Mouse (Mus musculus) midbrain, embryonic 12.5 days (tissue): ENCODE data around the gene Smr2. TPM values are rescaled to one million over a fixed set of nuclear protein-coding genes. Genes with fewer than 3 reads are reported as not detected.
"Not testable (repeated sequence)": the region's sequence is repeated elsewhere in the genome, so short reads cannot be mapped to it uniquely, and the experiment has no call there.

Experiments
- ATAC-seq: fragments of 200-750 bp; cut with Nextera tagmentation; 2 replicates; pipeline ENCODE4 v1.8.0; 2017; ENCODE audit warnings: low read depth, moderate TSS enrichment, moderate library complexity; ENCODE audit not compliant: low FRiP score
- H3K27ac ChIP-seq: fragments of 300-500 bp; sonication (generic); replicated peaks from 2 replicates; pipeline ENCODE4 v1.5.1; 2016; ENCODE audit warnings: mild to moderate bottlenecking
- H3K27me3 ChIP-seq: fragments of 300-500 bp; sonication (generic); 2 replicates; pipeline ENCODE4 v1.6.1; 2016; ENCODE audit warnings: mild to moderate bottlenecking
- H3K36me3 ChIP-seq: fragments of 300-500 bp; sonication (generic); 2 replicates; pipeline ENCODE4 v1.6.1; 2016
- H3K4me1 ChIP-seq: fragments of 300-500 bp; sonication (generic); 2 replicates; pipeline ENCODE4 v1.6.1; 2016
- H3K4me2 ChIP-seq: fragments of 300-500 bp; sonication (generic); replicated peaks from 2 replicates; pipeline ENCODE4 v1.6.1; 2016; ENCODE audit warnings: mild to moderate bottlenecking, moderate library complexity
- H3K4me3 ChIP-seq: fragments of 300-500 bp; sonication (generic); 2 replicates; pipeline ENCODE4 v1.5.1; 2016; ENCODE audit warnings: mild to moderate bottlenecking
- H3K9ac ChIP-seq: fragments of 300-500 bp; sonication (generic); replicated peaks from 2 replicates; pipeline ENCODE4 v1.6.1; 2016; ENCODE audit warnings: mild to moderate bottlenecking, moderate library complexity
- H3K9me3 ChIP-seq: fragments of 300-500 bp; sonication (generic); 2 replicates; pipeline ENCODE4 v1.6.1; 2016; ENCODE audit warnings: mild to moderate bottlenecking
- WGBS: fragments of 180-500 bp; shearing (Covaris S2); methylation state at CpG from one replicate; pipeline ENCODE4 v1.1.7; 2016; 5-methylcytosine and 5-hydroxymethylcytosine counted together
- polyA plus RNA-seq: library from polyadenylated mRNA; unstranded; fragments of >200 nt; fragmentation: Nextera tagmentation; extraction: Ambion mirVana; gene quantifications from 2 replicates; pipeline ENCODE4 v1.2.1, GENCODE M21; 2016

Smr2 gene
- polyA plus RNA-seq: not detected in 2 replicates

- not testable (repeated sequence) for H3K4me3 ChIP-seq, H3K4me1 ChIP-seq, H3K27me3 ChIP-seq, ATAC-seq, H3K9ac ChIP-seq, H3K4me2 ChIP-seq, H3K27ac ChIP-seq, H3K36me3 ChIP-seq, H3K9me3 ChIP-seq
Measured at GRCm38 (mm10) chr5:88086256-88086655, at the start of gene Smr2. Smr2 (plus strand) TSS chr5:88086556.

GRCm38 (mm10) chr5:88111430-88111829 is 25.1 kb downstream of the Smr2 start, which contains the start of gene Gm11116:
Gm11116 (minus strand) TSS chr5:88111530.
- H3K36me3 ChIP-seq: no peaks in the 10 kb centered on the region
- H3K27me3 ChIP-seq: no peaks in the 10 kb centered on the region
- H3K27ac ChIP-seq: no peak within 1 kb of the TSS
- H3K9ac ChIP-seq: no peak within 1 kb of the TSS
- no peak within 1 kb of the TSS for H3K4me2 ChIP-seq
- no peak within 1 kb of the TSS for H3K4me3 ChIP-seq
- no peaks in the 10 kb centered on the region for H3K4me1 ChIP-seq
- no peak for ATAC-seq
- H3K9me3 ChIP-seq: no peaks in the 10 kb centered on the region
- WGBS: 75% methylated on average over 1 of the region's 1 CpGs

- Histone ChIP-seq H3K9ac (no peak within 1 kb of the TSS), H3K4me1 (no peaks in the 10 kb centered on the region), H3K27ac (no peak within 1 kb of the TSS), H3K4me3 (no peak within 1 kb of the TSS), H3K27me3 (no peaks in the 10 kb centered on the region), H3K4me2 (no peak within 1 kb of the TSS), H3K36me3 (no peaks in the 10 kb centered on the region), H3K9me3 (no peaks in the 10 kb centered on the region)
- no peak for ATAC-seq
Measured at GRCm38 (mm10) chr5:88153999-88154398, 67.6 kb downstream of the Smr2 start, which contains the start of gene Gm11115. Gm11115 (minus strand) TSS chr5:88154099.

Other genes with a start within 250 kb of the Smr2 start
- not detected in 2 replicates for gene Odam, start 201.5 kb upstream of the Smr2 start, polyA plus RNA-seq
- gene Csn3, start 161.0 kb upstream of the Smr2 start, polyA plus RNA-seq: not detected in 2 replicates
- gene 2310003L06Rik, start 117.1 kb upstream of the Smr2 start, polyA plus RNA-seq: not detected in 2 replicates
- gene Gm28434, start 117.0 kb upstream of the Smr2 start, polyA plus RNA-seq: not detected in 2 replicates
- not detected in 2 replicates for gene Cabs1, start 107.1 kb upstream of the Smr2 start, polyA plus RNA-seq
- not detected in 2 replicates for gene Smr3a, start 84.0 kb upstream of the Smr2 start, polyA plus RNA-seq
- not detected in 2 replicates for gene Gm11116, start 25.0 kb downstream of the Smr2 start, polyA plus RNA-seq
- gene Gm11115, start 67.5 kb downstream of the Smr2 start, polyA plus RNA-seq: not detected in 2 replicates
- not detected in 2 replicates for gene Gm7714, start 182.4 kb downstream of the Smr2 start, polyA plus RNA-seq
- gene Prol1, start 230.8 kb downstream of the Smr2 start, polyA plus RNA-seq: not detected in 2 replicates